Mouse (Mus musculus) small intestine, adult 2 months (tissue): ENCODE measurements at regions not wholly inside any gene's neighbourhood (a gene's known extent, or its start where the extent isn't known, plus 50 kb on each side); places are given as distances from the start of the nearest gene placed in this dataset.

Source experiments
- CTCF ChIP-seq: fragments of 200-500 bp; IDR thresholded peaks from 2 replicates; pipeline ENCODE4 v1.5.1; 2012; ENCODE audit warnings: low read depth, mild to moderate bottlenecking, control low read depth, inconsistent platforms, low read length, moderate library complexity, mixed read lengths; ENCODE audit not compliant: insufficient replicate concordance, insufficient read length; ENCODE audit errors: extremely low read depth
- POLR2A ChIP-seq: fragments of 200-500 bp; IDR thresholded peaks from 2 replicates; pipeline ENCODE4 v1.6.1; 2012; ENCODE audit warnings: low read depth, mild to moderate bottlenecking, control low read depth, inconsistent platforms, low read length, moderate library complexity

GRCm38 (mm10) chr13:51972656-51973310 lies 126.3 kb downstream of the Gadd45g start:
- no peak for TF ChIP-seq POLR2A
- no peak for TF ChIP-seq CTCF
